Mouse (Mus musculus) liver, embryonic 14.5 days (tissue): Measurements from ENCODE around the gene Klhl23.
A peak's percentile ranks its signal among the peaks of the same experiment; 100 is the strongest.

ENCODE experiments used
- CTCF ChIP-seq: IDR thresholded peaks from 2 replicates; pipeline ENCODE4 v1.5.1; 2016; ENCODE audit warnings: antibody characterized with exemption, low read depth, control low read depth
- EP300 ChIP-seq: IDR thresholded peaks from 2 replicates; pipeline ENCODE4 v1.6.1; 2016; ENCODE audit warnings: antibody characterized with exemption, low read depth

DNA sequence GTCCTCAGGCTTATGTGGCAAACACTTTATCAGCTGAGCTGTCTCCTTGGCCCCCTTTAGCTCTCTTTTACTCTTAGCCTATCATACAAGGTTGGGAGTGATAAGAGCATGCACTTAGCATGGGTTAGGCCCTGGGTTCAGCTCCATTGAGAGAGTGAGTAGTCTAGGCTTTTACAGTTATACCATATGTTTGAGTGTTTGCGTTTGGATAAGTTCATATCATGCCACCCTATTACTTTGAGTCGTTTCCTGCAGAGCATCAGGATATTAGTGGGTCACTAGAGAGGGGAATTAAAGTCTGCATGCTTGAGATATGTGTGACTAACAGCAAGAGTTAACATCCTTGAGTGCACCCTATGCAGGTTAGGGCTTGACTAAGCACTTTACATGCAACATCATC lies 7.9 kb downstream of the Klhl23 start:
- no peak for TF ChIP-seq CTCF
- peak; percentile 56 for TF ChIP-seq EP300
